Mouse (Mus musculus) stomach, embryonic 15.5 days (tissue): ENCODE measurements around the gene Cln6. TPM values are rescaled to one million over a fixed set of nuclear protein-coding genes. Genes with fewer than 3 reads are reported as not detected.
"Not testable (repeated sequence)": the region's sequence is repeated elsewhere in the genome, so short reads cannot be mapped to it uniquely, and the experiment has no call there.

Experiments
- ATAC-seq: fragments of 200-750 bp; cut with Nextera tagmentation; 2 replicates; pipeline ENCODE4 v1.8.0; 2017; ENCODE audit warnings: low read depth, moderate number of reproducible peaks, moderate TSS enrichment; ENCODE audit not compliant: insufficient read depth, low FRiP score
- H3K27ac ChIP-seq: fragments of 300-500 bp; sonication (generic); 2 replicates; pipeline ENCODE4 v1.5.1; 2015; ENCODE audit warnings: mild to moderate bottlenecking, inconsistent platforms
- H3K27me3 ChIP-seq: fragments of 300-500 bp; sonication (generic); replicated peaks from 2 replicates; pipeline ENCODE4 v1.6.1; 2015; ENCODE audit warnings: inconsistent platforms
- H3K36me3 ChIP-seq: fragments of 300-500 bp; sonication (generic); 2 replicates; pipeline ENCODE4 v1.6.1; 2015; ENCODE audit warnings: inconsistent platforms
- H3K4me1 ChIP-seq: fragments of 300-500 bp; sonication (generic); 2 replicates; pipeline ENCODE4 v1.6.1; 2015; ENCODE audit warnings: inconsistent platforms
- H3K4me2 ChIP-seq: fragments of 300-500 bp; sonication (generic); 2 replicates; pipeline ENCODE4 v1.6.1; 2015; ENCODE audit warnings: mild to moderate bottlenecking, inconsistent platforms
- H3K4me3 ChIP-seq: fragments of 300-500 bp; sonication (generic); replicated peaks from 2 replicates; pipeline ENCODE4 v1.5.1; 2015; ENCODE audit warnings: inconsistent platforms
- H3K9ac ChIP-seq: fragments of 300-500 bp; sonication (generic); 2 replicates; pipeline ENCODE4 v1.6.1; 2015; ENCODE audit warnings: inconsistent platforms
- H3K9me3 ChIP-seq: fragments of 300-500 bp; sonication (generic); 2 replicates; pipeline ENCODE4 v1.6.1; 2016; ENCODE audit warnings: inconsistent platforms
- WGBS: fragments of 180-500 bp; shearing (Covaris S2); methylation state at CpG from one replicate; pipeline ENCODE4 v1.1.7; 2015; 5-methylcytosine and 5-hydroxymethylcytosine counted together
- polyA plus RNA-seq: library from polyadenylated mRNA; unstranded; fragments of >200 nt; fragmentation: Nextera tagmentation; extraction: Ambion mirVana; gene quantifications from 2 replicates; pipeline ENCODE4 v1.2.1, GENCODE M21; 2015

Gene Cln6
- polyA plus RNA-seq, 1 experiment from 2014 or later, result 22.3 TPM

GRCm38 (mm10) chr9:62858266-62859019 is 19.9 kb downstream of the Cln6 start:
- H3K4me3 ChIP-seq, result peak overlapping the region; percentile 25
- H3K4me2 ChIP-seq, result peak overlapping the region; percentile 46
- 41% methylated on average over 8 of the region's 8 CpGs for WGBS
- peak overlapping the region; percentile 83 for H3K27ac ChIP-seq
- no peaks in the 10 kb centered on the region for H3K9me3 ChIP-seq
- no peak for ATAC-seq
- H3K9ac ChIP-seq, result no peak overlapping the region
- peaks cover 28% of the 10 kb centered on the region for H3K4me1 ChIP-seq
- H3K27me3 ChIP-seq, result no peaks in the 10 kb centered on the region
- no peaks in the 10 kb centered on the region for H3K36me3 ChIP-seq

- H3K4me2 ChIP-seq, H3K27ac ChIP-seq, H3K9ac ChIP-seq, ATAC-seq, H3K27me3 ChIP-seq, H3K36me3 ChIP-seq, H3K9me3 ChIP-seq, H3K4me3 ChIP-seq: not testable (repeated sequence)
- peaks cover 24% of the 10 kb centered on the region for H3K4me1 ChIP-seq
- 48% methylated on average over 7 of the region's 7 CpGs for WGBS
These were observed 21.5 kb downstream of the Cln6 start for GRCm38 (mm10) chr9:62860102-62860501.

GRCm38 (mm10) chr9:62860866-62861265 is 22.3 kb downstream of the Cln6 start:
- peaks cover 24% of the 10 kb centered on the region for H3K4me1 ChIP-seq
- no peak overlapping the region for H3K4me3 ChIP-seq
- no peaks in the 10 kb centered on the region for H3K36me3 ChIP-seq
- no peaks in the 10 kb centered on the region for H3K27me3 ChIP-seq
- H3K27ac ChIP-seq, result no peak overlapping the region
- no peaks in the 10 kb centered on the region for H3K9me3 ChIP-seq
- H3K9ac ChIP-seq, result no peak overlapping the region
- WGBS, result 73% methylated on average over 4 of the region's 4 CpGs
- ATAC-seq, result no peak
- H3K4me2 ChIP-seq, result no peak overlapping the region

GRCm38 (mm10) chr9:62869236-62869635 is 30.7 kb downstream of the Cln6 start:
- not testable (repeated sequence) for H3K9me3 ChIP-seq
- WGBS, result 90% methylated on average over 4 of the region's 4 CpGs

GRCm38 (mm10) chr9:62870728-62871127 is 32.1 kb downstream of the Cln6 start:
- Histone ChIP-seq H3K9ac (no peak overlapping the region), H3K4me3 (no peak overlapping the region), H3K27me3 (no peaks in the 10 kb centered on the region), H3K27ac (no peak overlapping the region), H3K4me1 (no peaks in the 10 kb centered on the region), H3K9me3 (no peaks in the 10 kb centered on the region), H3K36me3 (no peaks in the 10 kb centered on the region), H3K4me2 (no peak overlapping the region)
- no peak for ATAC-seq

More at GRCm38 (mm10) chr9:62869236-62869635, 30.7 kb downstream of the Cln6 start:
- H3K27me3 ChIP-seq, H3K4me2 ChIP-seq, H3K27ac ChIP-seq, H3K4me1 ChIP-seq, H3K9ac ChIP-seq, ATAC-seq, H3K4me3 ChIP-seq, H3K36me3 ChIP-seq: not testable (repeated sequence)

- Histone ChIP-seq H3K27me3 (no peaks in the 10 kb centered on the region), H3K27ac (no peak overlapping the region), H3K9me3 (no peaks in the 10 kb centered on the region), H3K4me2 (no peak overlapping the region), H3K4me1 (no peaks in the 10 kb centered on the region), H3K9ac (no peak overlapping the region), H3K36me3 (peaks cover 6% of the 10 kb centered on the region), H3K4me3 (no peak overlapping the region)
- 80% methylated on average over 7 of the region's 7 CpGs for WGBS
- ATAC-seq, result no peak
These were observed 38.5 kb downstream of the Cln6 start for GRCm38 (mm10) chr9:62876966-62877616.

- Histone ChIP-seq H3K9me3 (no peaks in the 10 kb centered on the region), H3K9ac (no peak overlapping the region), H3K4me3 (no peak overlapping the region), H3K27me3 (no peaks in the 10 kb centered on the region), H3K4me2 (no peak overlapping the region), H3K36me3 (peaks cover 10% of the 10 kb centered on the region), H3K4me1 (no peaks in the 10 kb centered on the region), H3K27ac (no peak overlapping the region)
- ATAC-seq, result no peak
- 72% methylated on average over 2 of the region's 2 CpGs for WGBS
These were observed 39.2 kb downstream of the Cln6 start for GRCm38 (mm10) chr9:62877825-62878224.

GRCm38 (mm10) chr9:62881871-62882270 is 43.3 kb downstream of the Cln6 start:
- peaks cover 37% of the 10 kb centered on the region for H3K36me3 ChIP-seq
- whole genome bisulfite sequencing, result 66% methylated on average over 12 of the region's 12 CpGs
- no peak for ATAC-seq

GRCm38 (mm10) chr9:62894486-62894885 is 55.9 kb downstream of the Cln6 start:
- WGBS, result 75% methylated on average over 1 of the region's 1 CpGs
- H3K36me3 ChIP-seq, result peaks cover 13% of the 10 kb centered on the region

More at GRCm38 (mm10) chr9:62881871-62882270, 43.3 kb downstream of the Cln6 start:
- Histone ChIP-seq H3K27me3 (no peaks in the 10 kb centered on the region), H3K9ac (no peak overlapping the region), H3K4me1 (no peaks in the 10 kb centered on the region), H3K9me3 (no peaks in the 10 kb centered on the region), H3K4me3 (no peak overlapping the region), H3K4me2 (no peak overlapping the region), H3K27ac (no peak overlapping the region)

More at GRCm38 (mm10) chr9:62894486-62894885, 55.9 kb downstream of the Cln6 start:
- no peak overlapping the region for H3K27ac ChIP-seq
- H3K9me3 ChIP-seq, result no peaks in the 10 kb centered on the region
- no peak overlapping the region for H3K4me2 ChIP-seq
- no peaks in the 10 kb centered on the region for H3K27me3 ChIP-seq
- no peak for ATAC-seq
- H3K4me1 ChIP-seq, result no peaks in the 10 kb centered on the region
- no peak overlapping the region for H3K9ac ChIP-seq
- no peak overlapping the region for H3K4me3 ChIP-seq

Other genes with a start within 250 kb of the Cln6 start
- 1.4 and 2.2 TPM in 2 replicates for gene Itga11, start 161.0 kb upstream of the Cln6 start, polyA plus RNA-seq
- gene Fem1b, start 26.9 kb upstream of the Cln6 start, polyA plus RNA-seq, result 17.1 and 18.7 TPM in 2 replicates
- 55.5 and 58.4 TPM in 2 replicates for gene Calml4, start 19.3 kb downstream of the Cln6 start, polyA plus RNA-seq
- gene Pias1, start 149.1 kb downstream of the Cln6 start, polyA plus RNA-seq, result 46.7 and 48.0 TPM in 2 replicates